Mouse (Mus musculus) thymus, postnatal 36 days (tissue): ENCODE results near the gene Bsn.

Experiments used
- DNase-seq, 2 experiments: peaks; one replicate each; pipeline ENCODE4 v3.0.0; 2022; ENCODE audit warnings: mixed read lengths in 2 of 2

The Bsn gene

DNA sequence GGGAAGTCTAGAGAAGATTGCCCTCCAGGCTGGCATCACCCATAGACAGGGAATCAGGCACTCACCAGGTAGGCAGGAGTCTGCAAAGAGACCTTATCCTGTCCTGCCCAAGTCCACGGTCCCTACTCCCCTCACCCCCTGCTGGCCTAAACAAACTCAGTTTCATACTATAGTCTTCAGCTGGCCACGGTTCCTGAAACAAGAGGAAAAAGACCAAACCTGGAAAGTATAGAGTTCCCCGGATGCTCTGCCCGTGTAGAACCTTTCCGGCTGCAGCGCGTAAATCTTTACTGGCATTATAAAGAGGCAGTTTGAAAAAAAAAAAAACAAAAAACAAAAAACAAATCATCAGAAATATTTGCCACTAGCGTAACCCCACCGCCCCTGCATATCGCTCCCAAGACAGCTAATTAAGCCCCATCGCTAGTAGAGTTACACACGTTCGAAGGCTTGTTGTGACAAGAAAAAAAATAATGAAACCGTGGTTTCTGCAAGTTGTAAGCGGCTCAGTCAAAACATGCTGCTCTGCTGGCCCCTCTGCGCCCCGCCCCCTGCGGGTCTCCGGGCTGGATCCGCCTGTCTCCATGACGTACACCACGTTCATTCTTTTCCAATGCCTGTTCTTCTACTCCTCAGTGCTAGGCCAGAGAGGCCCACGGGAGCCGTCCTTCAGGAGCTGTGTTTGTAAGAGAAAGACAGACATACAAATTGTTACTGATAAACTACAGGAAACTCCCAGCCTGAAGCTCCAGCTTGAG lies 6.9 kb upstream of the Bsn start:
- no peak for DNase-seq

DNA sequence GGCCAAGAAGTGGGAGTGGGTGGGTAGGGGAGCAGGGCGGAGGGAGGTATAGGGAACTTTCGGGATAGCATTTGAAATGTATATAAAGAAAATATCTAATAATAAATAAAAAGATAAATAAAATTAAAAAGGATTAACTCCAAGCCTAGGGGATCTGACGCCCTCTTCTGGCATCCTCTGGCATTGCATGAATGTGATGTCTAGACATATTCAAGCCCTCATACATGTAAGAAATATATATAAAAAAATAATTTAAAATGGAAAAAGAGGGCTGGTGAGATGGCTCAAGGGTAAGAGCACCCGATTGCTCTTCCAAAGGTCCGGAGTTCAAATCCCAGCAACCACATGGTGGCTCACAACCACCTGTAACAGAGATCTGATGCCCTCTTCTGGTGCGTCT lies 6.0 kb upstream of the Bsn start:
- peak in 1 of 2 experiments; percentile 9 for DNase-seq

DNA sequence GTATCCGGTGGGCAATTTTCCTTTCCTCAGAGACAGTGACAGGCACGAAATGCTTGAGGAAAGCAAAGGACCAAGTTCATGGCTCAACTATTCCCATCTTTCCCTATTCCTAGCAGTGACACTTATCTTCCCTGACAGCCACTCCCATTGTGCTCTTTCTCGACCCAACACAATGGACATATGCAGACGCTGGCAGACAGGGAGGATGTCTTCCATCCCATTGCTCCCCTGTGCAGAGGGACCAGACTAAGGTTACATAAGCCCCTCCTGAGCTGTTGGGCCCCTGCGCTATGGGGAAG lies 747 bp downstream of the Bsn start:
- DNase-seq = no peak

DNA sequence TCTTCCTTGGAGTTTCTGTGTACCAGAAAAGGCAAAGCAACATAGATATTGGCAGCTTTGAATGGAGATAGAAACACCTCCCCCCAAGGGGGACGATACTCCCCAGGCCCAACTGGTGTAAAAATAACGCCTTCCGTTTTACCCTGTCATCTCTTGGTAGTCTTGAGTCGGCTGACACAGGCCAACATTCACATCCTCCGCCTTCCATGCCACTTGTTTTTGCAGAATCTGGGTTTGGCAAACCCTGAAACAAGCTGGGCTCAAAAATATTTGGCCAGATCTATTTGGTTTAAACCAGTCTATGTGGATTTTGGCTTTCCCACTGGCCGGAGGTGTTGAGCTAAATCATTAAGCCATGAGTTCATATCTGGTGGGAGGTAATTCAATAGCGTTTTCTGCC lies 1.2 kb downstream of the Bsn start:
- DNase-seq = no peak

DNA sequence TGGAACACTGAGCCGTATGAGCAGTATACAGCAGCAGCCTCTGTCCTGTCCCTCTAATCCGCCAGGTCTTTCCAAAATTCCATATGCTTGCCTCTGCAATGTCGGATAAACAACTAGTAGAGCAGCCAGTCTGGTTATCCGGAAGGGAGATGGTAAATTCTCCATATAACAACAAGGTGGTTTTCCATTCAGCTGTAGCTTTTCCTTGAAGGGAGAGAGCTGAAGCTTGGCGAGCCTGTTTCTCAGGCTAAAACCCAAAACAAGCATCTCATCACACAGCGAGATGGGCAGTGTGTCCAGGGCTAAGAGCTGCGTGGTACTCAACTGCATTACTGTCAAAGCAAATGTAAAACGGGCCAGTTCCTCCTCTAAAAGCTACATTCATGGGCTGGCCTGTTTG lies 1.7 kb downstream of the Bsn start:
- DNase-seq = no peak

DNA sequence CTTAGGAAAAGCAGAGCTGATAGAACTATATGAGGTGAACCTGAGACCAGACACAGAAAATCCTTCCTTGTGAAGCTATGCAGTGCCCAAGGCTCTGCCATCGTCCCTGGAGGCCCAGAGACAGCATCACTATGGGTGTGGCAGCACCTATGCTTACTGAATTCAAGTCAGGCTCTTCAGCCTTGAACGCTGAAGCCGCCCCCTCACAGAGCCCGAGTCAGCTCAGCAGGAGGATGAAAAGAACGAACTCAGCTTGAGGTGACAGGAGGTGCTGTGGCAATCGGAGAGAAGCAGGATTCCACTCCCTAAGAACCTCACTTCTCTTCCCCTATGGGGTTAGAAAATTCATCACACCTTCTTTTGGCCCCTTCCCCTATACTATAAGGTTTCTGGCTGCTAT lies 2.6 kb downstream of the Bsn start:
- no peak for DNase-seq

DNA sequence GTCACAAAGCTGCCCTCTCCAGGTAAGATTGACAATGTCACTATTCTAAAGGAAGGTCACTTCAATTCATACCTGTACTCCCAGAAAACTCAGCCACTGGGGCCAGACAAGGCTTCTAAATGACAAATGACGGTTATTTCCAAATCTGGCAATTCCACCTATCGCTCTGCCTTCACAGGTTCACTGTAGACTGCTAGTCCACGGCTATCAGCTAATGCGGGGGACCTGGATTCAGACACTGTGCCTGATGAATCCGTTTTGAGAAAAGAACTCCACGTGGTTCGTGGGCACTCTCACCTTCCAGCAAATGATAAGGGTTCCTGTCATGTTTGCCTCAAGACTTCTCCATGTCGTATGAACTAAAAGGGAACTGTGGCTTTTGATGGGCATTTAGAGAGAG lies 4.4 kb downstream of the Bsn start:
- no peak for DNase-seq

DNA sequence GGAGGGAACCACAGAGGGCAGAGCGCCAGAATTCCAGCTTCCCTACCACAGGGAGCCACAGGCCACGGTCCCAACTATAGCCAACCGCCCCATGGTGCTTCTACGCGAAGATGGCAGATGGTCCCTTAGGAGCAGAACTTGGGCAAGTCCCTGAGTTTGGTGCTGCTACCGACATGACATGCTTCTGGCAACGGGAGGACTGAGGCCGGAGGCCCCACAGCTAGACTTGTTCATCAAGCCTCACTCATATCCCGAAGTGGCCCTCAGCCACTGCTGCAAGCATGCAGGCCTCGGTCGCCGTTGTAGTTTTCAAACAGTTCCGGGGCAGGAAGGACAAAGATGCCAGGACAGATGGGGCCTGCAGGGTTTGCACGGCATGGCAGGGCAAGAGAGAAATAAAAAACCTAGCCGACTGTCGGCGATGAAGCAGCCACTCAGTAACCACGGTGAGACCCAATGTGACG lies 6.6 kb downstream of the Bsn start:
- no peak for DNase-seq

DNA sequence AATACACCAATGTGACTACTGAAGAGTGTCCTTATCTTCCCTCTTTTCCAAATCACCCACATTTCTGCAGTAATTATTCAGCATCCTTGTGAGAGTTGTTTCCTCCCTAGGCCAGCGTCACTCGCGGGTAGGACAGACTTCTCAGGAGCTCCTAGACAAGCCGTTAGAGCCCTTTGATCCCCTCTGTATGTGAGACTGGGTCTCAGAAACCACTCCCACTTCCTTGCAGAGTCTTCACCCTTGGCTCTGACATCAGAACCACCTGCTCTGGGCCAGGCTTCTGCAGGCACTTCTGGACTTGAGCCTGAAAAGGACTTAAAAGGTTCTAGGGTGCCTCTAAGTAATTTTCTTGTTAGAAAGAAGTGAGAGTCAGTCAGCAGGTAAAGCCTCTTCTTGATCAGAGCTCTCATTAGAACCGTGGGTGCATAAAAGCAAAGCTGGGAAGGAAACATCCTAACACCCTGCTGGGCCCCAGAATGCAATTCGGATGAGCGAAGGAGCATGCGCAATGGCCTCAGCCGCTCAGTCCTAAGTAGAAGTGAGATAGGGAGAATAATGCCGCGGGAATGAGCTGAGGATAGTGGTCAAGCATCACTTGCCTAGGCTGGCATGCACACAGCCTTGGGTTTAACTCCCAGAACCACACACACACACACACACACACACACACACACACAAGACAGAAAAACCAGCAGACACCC lies 7.2 kb downstream of the Bsn start:
- DNase-seq = no peak

DNA sequence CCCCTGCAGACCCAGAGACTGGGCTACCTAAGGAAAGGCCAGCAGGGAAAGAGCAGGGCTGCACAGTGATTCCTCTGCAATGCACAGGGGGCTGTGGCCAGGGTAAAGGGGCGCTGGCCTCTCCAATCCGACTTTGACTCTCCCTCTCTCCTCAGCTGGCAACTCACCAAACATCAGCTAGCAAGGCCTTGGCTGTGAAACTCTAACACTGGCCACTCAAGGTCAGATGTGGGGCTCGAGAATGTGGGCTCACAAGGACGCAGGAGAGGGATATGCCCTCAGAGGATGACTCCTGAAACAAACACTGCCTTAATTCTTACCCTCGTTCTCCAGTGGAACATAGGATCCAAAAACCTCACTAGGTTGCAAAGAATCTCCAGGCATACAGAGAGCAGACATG lies 11.8 kb downstream of the Bsn start:
- DNase-seq = no peak

DNA sequence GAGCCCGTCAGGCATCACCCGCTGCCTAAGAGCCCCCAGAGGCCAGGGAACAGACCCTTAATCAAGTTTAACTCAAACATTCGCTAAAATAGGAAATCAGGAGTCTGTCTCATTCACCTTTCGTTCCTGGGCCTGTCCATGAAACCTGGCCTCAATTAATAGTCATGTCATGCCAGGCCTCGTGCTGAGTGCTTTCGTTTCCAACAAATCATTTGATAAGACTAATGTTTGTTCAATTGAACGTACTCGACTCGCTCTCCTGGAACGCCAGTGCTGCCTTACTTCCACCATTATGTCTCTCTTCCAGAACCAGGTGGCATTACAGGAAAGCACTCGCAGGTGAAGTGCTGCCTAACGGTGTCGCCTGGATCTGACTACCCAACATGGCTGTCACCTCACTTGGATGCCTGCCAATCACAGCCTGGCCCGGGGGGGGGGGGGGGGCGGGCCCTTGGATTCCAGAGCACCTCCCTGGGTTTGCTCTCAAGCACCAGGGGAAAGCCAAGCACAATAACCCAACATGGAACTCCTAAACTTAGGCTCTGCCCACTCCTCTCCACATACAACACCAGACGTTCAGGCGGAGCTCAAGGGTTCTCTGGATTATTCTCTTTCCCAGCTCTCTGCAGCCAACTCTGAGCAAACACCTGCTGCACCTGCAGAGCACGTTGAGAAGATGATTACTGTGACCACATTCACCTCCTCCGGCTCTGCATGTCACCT lies 14.9 kb downstream of the Bsn start:
- DNase-seq = no peak

DNA sequence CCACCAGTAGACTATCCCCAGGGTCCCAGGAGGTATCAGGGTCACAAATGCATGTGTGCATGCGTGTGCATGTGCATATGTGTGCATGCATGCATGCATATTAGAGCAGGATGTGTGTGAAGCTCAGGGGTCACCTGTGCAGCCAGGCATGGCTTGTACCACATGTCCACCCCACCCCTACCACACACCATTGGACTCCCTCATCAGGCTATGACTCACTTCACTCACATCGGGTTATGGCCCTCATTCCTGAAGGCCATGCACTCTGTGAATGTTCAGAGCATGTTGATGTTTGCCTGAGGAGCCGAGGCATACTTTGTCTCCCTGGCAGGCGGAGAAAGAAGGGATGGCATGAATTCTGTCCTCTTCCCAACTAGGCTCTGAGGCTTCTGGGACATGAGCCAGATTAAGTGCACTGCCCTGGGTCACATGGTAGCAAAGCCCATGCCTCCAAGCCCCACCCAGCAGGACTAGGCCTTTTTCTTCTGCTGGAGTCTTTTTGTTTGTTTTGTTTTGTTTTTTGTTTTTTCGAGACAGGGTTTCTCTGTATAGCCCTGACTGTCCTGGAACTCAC lies 17.3 kb downstream of the Bsn start:
- DNase-seq = no peak

DNA sequence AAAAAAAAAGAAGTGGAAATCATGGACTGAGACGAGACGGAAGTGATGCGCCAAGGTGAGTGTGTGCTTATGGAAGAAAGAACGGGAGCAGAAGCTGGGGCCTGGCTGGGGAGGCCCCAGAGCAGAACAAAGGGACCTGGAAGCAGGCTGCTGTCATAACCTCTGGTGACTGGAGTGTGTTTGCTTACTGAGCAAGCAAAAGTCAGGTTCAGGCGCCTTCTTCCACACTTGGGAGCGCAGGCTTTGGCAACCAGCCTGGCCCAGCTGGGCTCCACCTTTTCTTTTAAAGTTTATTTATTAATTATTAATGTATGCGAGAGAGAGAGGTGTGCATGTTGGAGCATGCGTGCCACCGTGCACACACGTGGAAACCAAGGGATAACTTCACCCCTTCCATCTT lies 20.4 kb downstream of the Bsn start:
- DNase-seq = no peak

DNA sequence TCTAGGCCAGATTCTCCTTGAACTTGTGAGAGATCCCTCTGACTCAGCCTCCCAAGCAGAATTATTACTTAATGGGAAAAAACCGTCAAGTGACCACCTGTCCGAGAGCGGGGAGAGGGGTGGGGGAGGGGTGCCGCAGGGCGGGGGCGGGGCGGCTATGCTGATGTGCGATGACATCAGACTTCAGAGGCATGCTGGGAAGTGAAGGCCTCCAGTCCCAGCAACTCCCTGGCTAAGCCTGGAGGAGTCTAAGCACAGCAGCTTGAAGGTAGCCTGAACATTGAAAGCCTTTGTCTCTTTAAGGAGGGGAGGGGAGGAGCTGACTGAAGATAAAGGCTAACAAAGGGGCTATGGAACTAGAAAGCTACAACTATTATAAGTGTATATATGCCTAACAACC lies 25.0 kb downstream of the Bsn start:
- no peak for DNase-seq

DNA sequence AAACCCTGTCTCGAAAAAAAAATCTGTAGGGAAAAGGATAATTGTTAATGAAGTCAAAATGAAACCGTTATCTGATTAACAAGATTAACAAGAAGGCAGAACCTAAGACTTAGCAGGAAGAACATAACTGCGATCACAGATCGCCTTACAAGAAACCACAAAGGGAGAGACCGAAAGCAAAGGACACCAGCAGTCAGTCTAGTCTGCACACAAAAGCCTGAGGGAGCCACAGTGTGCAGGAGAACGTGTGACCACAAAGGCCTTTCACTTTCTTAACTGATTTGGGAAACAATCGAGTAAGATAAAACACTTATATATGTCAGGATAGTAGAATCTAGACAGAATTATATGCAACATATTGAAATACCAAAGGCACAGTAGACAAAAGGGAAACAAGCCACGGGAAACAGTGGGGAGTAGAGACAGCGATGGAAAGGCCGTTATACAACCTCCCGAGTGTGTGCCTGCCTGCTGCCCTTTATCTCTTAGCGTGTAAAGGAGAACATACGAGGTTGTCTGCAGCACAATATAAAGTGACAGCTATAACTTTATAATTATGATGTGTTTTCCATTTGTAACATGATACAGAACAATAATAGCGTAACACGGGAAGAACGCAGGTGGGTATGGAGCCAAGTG lies 26.4 kb downstream of the Bsn start:
- DNase-seq = no peak

DNA sequence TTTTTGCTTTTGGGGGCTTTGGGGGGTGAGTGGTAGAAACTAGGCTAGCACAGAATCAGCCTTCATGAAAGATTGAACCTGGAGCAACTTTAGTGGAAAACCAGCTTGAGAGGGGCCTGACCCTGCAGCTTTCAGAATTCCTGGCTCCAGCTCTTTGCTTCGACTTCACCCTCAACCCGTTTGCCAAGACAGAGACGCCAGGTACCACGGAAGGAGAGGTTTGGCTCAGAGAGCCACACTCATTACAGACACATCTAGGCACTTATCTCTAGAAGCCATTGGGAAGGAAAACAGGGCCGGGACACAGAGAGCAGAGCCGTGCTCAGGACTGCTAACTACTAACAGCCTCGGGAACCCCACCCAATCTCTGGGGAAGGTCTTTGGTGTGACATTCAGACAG lies 32.3 kb downstream of the Bsn start:
- DNase-seq = no peak

DNA sequence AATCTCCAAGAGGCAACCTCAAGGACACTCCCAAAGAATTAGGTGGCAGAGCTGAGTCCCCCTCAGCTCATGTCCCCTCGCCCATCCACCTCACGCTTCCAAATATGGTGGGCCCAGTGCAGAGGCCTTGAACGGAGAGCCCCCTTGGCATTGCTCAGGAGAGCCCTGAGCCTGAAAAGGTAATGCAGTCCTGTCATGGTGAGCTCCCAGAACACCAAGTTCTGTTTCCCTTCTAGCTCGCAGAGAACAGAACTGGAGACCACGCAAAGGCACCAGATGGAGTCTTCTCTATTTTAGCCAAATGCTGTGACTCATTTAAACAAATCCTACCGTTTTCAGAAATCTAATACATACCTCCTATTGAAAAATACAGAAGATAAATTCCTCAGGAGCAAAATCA lies 32.7 kb downstream of the Bsn start:
- no peak for DNase-seq

DNA sequence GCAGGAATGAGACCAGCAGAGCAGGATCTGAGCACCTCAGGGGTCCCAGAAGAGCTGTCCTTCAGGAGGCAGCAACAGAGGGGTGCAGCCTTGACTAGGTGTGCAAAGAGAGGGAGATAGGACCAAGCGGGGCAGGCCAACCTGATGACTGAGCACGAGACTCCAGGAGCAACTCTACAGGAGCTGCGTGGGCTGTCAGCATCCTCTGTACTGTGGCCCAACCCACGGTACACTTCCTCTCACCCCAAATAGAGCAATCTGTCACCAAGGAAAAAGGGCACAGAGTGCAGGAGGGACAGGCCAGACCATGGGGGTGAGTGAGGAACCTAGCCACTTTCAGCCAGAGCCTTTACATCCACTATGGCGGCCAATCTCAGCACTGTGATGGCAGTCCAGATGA lies 33.4 kb downstream of the Bsn start:
- peak in 1 of 2 experiments; percentile 25 for DNase-seq

DNA sequence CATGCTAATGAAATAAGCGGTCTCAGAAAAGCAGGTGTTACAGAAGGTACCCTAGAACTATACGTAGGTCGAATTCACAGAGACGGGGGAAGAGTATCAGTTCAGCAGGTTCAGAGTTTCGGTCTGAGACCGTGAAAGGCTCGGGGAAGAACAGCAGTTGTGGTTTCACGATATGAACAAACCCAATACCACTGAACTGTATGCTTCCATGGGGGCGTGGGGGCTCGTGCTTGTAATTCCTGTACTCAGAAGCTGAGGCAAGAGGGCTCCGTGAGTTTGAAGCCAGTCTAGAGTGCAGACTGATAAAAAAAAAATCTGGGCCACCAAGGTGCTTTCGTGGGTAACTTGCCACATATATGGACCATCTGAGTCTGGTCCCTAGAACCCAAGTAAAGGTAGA lies 35.4 kb downstream of the Bsn start:
- peak in 1 of 2 experiments; percentile 17 for DNase-seq

DNA sequence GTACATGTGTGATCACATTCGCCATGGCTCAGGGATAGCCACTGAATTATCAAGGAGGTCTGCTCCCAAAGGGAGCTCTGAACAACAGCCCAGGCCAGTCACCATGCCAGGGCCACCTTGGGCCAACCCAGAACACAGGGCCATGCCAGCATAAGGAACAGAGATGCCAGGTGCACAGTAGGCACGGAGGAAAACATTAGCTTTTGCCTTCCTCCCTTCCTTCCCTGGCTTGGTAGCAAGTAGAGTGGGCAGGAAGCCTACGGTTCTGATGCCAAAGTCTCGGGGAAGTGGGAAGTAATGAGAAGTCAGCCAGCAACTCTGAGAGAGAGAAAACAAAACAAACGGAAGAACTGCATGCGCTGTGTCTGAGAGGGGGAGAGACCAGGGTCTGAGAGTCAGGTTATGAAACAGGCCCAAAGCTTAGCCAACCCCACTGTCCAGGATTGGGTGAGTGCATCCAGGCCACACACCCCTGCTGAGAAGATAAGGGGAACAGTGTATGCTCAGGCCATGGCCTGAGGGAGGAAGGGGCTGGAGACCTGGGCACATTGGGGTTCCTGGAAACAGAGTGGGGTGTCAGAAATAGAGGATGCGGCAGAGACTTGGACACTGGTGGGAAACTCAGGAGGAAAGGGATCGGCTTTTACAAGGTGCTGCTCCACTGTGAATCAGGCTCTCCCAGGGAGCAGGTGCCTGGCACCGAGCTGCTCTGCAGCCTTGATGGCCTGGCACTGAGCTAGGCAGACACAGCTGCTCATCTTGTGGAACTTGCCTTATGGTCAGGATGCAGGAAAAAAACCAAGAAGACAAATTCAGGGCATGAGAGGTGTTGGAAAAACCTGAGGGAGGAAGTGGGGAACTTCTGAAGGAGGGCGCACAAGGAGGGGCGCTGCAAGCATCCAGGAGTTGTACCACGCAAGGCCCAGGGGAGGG lies 36.4 kb downstream of the Bsn start:
- DNase-seq = no peak

DNA sequence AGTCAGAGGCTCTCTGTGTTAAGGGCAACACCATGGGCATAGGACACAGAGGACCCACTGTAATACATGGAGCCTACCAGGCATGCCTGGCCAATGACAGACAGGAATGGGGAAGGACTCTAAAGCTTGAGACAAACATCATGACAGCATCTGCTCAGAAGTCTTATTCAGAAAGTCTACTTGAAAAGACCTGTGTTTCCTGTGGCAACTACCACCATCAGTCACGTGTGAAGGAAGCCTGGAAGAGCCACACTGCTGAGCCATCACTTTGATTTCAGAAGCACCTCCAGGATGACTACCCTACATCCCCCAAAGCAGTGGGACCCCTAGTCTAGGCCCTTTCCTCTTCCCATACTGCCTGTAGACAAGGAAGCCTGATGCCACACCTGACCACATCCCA lies 39.7 kb downstream of the Bsn start:
- no peak for DNase-seq

DNA sequence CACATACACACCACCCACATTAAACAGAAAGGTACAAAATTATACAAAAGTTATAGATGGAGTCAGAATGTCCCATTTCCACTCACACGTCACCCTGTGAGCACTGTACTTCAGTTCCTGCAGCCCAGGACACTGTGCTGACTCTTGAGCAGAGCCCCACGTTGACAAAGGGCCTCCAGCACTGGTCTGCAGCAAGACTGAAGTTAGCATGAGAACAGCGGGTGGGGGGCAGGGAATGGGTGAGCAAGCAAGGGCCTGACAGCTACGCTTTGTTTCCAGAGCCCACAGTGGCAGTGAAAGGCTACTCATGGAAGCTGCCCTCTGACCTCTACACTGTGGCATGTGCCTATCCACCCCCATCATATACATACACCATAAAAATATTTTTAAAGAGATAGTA lies 40.4 kb downstream of the Bsn start:
- DNase-seq = no peak
